Mouse (Mus musculus) urinary bladder, postnatal 25 days (tissue): ENCODE results near the gene Vmn2r76.
"Not testable (repeated sequence)": the region's sequence is repeated elsewhere in the genome, so short reads cannot be mapped to it uniquely, and the experiment has no call there.

ENCODE experiments used
- DNase-seq: peaks from one replicate; pipeline ENCODE4 v3.0.0; 2022; ENCODE audit warnings: low spot score

Vmn2r76 gene

DNA sequence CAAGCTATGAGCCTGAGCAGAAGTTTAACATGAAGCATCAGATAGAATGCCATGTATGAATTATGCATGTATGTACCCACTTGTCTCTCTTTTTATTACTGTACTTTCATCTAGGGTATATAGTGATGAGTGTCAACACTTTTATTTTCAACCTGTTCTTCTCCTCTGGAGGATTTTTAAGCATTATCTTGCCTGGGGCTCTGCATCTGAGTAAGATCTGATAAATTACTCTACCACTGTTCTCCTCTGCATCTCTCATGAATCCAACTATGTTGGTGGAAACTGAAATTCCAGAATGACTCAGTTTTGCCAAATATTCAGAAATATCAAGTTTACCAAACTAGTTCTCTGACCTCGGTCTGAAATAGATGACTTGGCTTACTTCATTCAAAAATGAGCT, at the start of gene Vmn2r76:
Vmn2r76 (minus strand) TSS at position 101 of the 400 bp plus-strand sequence.
- no peak for DNase-seq

DNA sequence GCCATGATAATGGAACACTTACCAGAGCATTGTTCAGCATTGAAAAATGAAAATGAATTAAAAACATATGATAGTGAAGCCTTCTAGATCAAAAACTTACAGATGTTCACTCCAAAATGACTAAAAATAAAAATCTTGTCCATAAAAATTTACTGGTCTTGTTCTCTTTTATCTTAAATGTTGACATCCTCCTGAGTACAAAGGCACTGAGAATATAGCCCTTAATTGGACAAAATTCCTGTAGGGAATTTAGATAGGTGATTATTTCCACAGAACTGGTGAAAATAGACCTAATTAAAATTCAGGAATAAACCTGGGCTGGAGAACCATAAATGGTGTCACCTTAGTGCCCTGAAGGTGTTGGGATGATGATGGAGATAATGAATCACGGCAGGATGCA, 31.0 kb upstream of the Vmn2r76 start, which contains the start of gene Olfr310:
Olfr310 (minus strand) TSS at position 101 of the 400 bp plus-strand sequence.
- DNase-seq = no peak

DNA sequence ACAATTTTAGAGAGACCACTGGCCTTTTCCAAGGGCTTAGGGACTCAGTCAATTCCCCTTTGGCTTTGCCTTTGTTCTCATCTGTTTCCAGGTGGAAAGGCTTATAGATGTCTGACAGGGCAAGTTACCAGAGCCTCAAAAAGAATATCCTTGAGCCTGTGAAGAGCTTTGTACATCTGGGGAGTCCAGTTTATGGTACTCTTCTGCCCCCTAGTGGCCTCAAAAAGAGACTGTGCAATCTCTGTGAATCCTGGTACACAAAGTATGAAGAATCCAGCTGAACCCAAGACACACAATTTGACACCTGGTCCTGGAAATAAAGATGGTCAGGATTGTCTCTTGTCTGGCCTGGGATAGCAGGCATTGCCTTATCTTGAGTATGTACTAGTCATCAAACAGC, 34.8 kb downstream of the Vmn2r76 start:
- no peak for DNase-seq

DNA sequence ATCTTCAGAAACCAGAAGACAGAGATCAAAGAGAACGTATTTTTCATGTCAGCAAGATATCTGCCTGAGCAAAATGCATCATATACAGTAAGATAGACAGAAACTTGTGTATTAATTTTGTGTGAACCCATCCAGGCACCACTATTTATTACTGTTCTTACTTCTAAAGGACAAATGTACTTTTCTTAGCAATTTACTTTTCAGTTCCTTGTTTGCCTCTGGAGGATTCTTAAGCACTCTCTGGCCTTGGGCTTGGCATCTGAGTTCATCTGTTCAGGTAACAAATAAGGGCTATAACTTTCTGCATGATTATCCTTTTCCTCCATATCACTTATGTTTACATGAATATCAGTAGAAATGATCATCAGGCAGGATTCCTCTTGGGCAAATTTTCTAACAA, 74.4 kb downstream of the Vmn2r76 start, which contains the start of gene Vmn2r75:
Vmn2r75 (minus strand) TSS at position 101 of the 400 bp plus-strand sequence.
- DNase-seq = not testable (repeated sequence)
